Mouse (Mus musculus): ENCODE results near the gene Ptprn2. TPM values are rescaled to one million over a fixed set of nuclear protein-coding genes. Genes with fewer than 3 reads are reported as not detected.

Ptprn2 gene
- polyA plus RNA-seq (2015; fragmentation: Illumina TruSeq; extraction: RNeasy Lipid Tissue Mini Kit (QIAGEN cat#74804); ENCODE audit: low read depth, low replicate concordance), result 160 TPM

DNA sequence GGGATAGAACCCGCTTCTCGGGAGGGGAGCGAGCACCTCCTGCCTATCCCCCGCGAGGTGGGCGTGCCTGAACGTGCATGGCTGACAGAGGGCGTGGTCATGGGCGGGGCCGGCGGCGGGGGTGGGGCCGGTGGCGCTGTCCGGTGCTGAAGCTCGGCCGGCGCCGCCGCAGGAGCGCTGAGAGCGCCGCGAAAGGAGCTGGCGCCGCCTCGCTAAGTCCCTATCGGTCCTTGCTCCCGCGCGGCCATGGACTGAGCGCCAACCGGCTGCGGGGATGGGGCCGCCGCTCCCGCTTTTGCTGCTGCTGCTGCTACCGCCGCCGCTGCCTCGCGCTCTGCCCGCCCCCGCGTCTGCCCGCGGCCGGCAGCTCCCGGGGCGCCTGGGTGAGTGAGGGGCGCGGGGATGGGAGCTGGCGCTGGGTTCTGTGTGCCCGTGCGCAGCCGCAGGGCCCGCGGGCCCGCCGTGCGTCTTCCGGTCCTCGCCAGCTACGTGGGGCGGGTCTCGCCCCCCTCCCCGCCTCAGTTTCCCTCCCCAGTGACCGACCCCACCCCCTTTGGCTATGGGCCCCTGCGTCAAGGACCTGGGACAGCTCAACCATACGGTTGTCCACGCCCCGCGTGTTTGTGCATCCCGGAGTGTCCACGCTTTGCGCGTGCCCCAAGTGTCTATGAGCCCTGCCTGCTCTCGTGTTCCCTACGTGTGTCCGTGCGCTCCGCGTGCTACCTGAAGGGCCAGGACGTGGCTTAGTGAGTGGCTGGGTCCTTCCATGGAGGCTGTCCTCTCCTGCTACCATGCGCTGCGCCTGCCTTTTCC lies at the start of gene Ptprn2:
Gene Ptprn2 (plus strand): TSS at position 130 of the 813 bp plus-strand sequence.

Other genes with a start within 250 kb of the Ptprn2 start
- 17.6 TPM for gene Wdr60, start 222.7 kb upstream of the Ptprn2 start, polyA plus RNA-seq (2015; fragmentation: Illumina TruSeq; extraction: RNeasy Lipid Tissue Mini Kit (QIAGEN cat#74804); ENCODE audit: low read depth, low replicate concordance)
- not detected for gene Gm11027, start 210.3 kb upstream of the Ptprn2 start, polyA plus RNA-seq (2015; fragmentation: Illumina TruSeq; extraction: RNeasy Lipid Tissue Mini Kit (QIAGEN cat#74804); ENCODE audit: low read depth, low replicate concordance)
- 28.2 TPM for gene Esyt2, start 204.5 kb upstream of the Ptprn2 start, polyA plus RNA-seq (2015; fragmentation: Illumina TruSeq; extraction: RNeasy Lipid Tissue Mini Kit (QIAGEN cat#74804); ENCODE audit: low read depth, low replicate concordance)
- gene Ncapg2, start 80.3 kb upstream of the Ptprn2 start, polyA plus RNA-seq (2015; fragmentation: Illumina TruSeq; extraction: RNeasy Lipid Tissue Mini Kit (QIAGEN cat#74804); ENCODE audit: low read depth, low replicate concordance), result 3.5 TPM